Mouse (Mus musculus) Patski (cell line): ENCODE data around the gene Rad23a. TPM values are rescaled to one million over a fixed set of nuclear protein-coding genes. Genes with fewer than 3 reads are reported as not detected.

ENCODE experiments used
- ATAC-seq: fragments of 100-300 bp; one replicate; pipeline ENCODE4 v1.8.0; 2021
- CTCF ChIA-PET: fragments of 350-600 bp; sonication (Branson Sonifier 250); formaldehyde crosslinking; loops from one replicate; lab custom pipeline; 2022; ENCODE audit warnings: inconsistent platforms; lab: Charles Lee
- POLR2A ChIA-PET: fragments of 350-600 bp; sonication (Branson Sonifier 250); formaldehyde crosslinking; loops from one replicate; lab custom pipeline; 2022; ENCODE audit warnings: antibody characterized with exemption, inconsistent platforms; lab: Charles Lee
- DNase-seq: peaks from one replicate; pipeline ENCODE4 v3.0.0-alpha.2; 2011; ENCODE audit warnings: low read depth, low spot score
- H3K27me3 ChIP-seq: fragments of 371-371 bp; one replicate; pipeline ENCODE4 v1.5.1; 2021
- CTCF ChIP-seq: fragments of 100-300 bp; IDR thresholded peaks from one replicate; pipeline ENCODE4 v1.5.1; 2021
- in situ Hi-C: fragments of 300-500 bp; cut with MboI; formaldehyde crosslinking; loops from 3 replicates; pipeline ENCODE4 v1.11.1; 2018; ENCODE audit warnings: low pct_unique_long_range_greater_than_20kb, mixed read lengths
- polyA plus RNA-seq: library from polyadenylated mRNA; unstranded; gene quantifications from one replicate; pipeline ENCODE4 v1.2.3, GENCODE M21; 2021

Rad23a gene
- 126 TPM for polyA plus RNA-seq

GRCm38 (mm10) chr8:84840248-84840999 is at the start of gene Rad23a:
Gene Rad23a (minus strand): TSS chr8:84840665.
- TF ChIP-seq CTCF = no peak
- no peaks in the 10 kb centered on the region for H3K27me3 ChIP-seq
- DNase-seq = peak; percentile 71
- ATAC-seq = peak; percentile 70
- POLR2A ChIA-PET = interaction anchor here (1.2 kb wide), 1 partner anchor 13 kb away, joined by 3 read pairs; no protein-coding TSS in a partner anchor
- CTCF ChIA-PET = interaction anchor here (1.5 to 2.3 kb wide), 3 partner anchors 14 to 25 kb away, joined by 3 to 6 read pairs (median 3); partner anchors contain the start of gene Farsa
- in situ Hi-C loops = no loop called here

GRCm38 (mm10) chr8:84889141-84889540 is 48.7 kb upstream of the Rad23a start:
- TF ChIP-seq CTCF = no peak
- ChIA-PET POLR2A (no interaction called here), CTCF (interaction anchor here (1.2 to 2.0 kb wide), 2 partner anchors 14 to 109 kb away, joined by 3 to 6 read pairs; no protein-coding TSS in a partner anchor)
- no peaks in the 10 kb centered on the region for H3K27me3 ChIP-seq
- in situ Hi-C loops = no loop called here
- DNase-seq (no peak), ATAC-seq (no peak)

GRCm38 (mm10) chr8:84888280-84888679 is 47.8 kb upstream of the Rad23a start:
- in situ Hi-C loops = no loop called here
- no peaks in the 10 kb centered on the region for H3K27me3 ChIP-seq
- DNase-seq = no peak
- ChIA-PET POLR2A (no interaction called here), CTCF (interaction anchor here (2.0 kb wide), 1 partner anchor 15 kb away, joined by 6 read pairs; no protein-coding TSS in a partner anchor)
- no peak for TF ChIP-seq CTCF
- ATAC-seq = no peak

GRCm38 (mm10) chr8:84884728-84885127 is 44.3 kb upstream of the Rad23a start:
- CTCF ChIA-PET = no interaction called here
- in situ Hi-C loops = no loop called here
- ATAC-seq = no peak

GRCm38 (mm10) chr8:84878915-84879314 is 38.5 kb upstream of the Rad23a start:
- ChIA-PET POLR2A (no interaction called here), CTCF (interaction anchor here (4.1 kb wide), 1 partner anchor 23 kb away, joined by 19 read pairs; the partner anchor contains the start of gene Klf1)
- TF ChIP-seq CTCF = no peak
- H3K27me3 ChIP-seq = no peaks in the 10 kb centered on the region
- ATAC-seq = no peak
- no peak for DNase-seq
- in situ Hi-C loops = no loop called here

More at GRCm38 (mm10) chr8:84884728-84885127, 44.3 kb upstream of the Rad23a start:
- no peaks in the 10 kb centered on the region for H3K27me3 ChIP-seq
- POLR2A ChIA-PET = no interaction called here
- no peak for TF ChIP-seq CTCF
- no peak for DNase-seq

GRCm38 (mm10) chr8:84877297-84878035 is 37.0 kb upstream of the Rad23a start:
- no peak for DNase-seq
- TF ChIP-seq CTCF = no peak
- no peak for ATAC-seq
- ChIA-PET POLR2A (no interaction called here), CTCF (interaction anchor here (1.9 to 4.1 kb wide), 2 partner anchors 9 to 25 kb away, joined by 4 to 19 read pairs; partner anchors contain the start of gene Klf1)
- in situ Hi-C loops = no loop called here
- H3K27me3 ChIP-seq = no peaks in the 10 kb centered on the region

- ChIA-PET POLR2A (interaction anchor here (1.3 kb wide), 1 partner anchor 28 kb away, joined by 4 read pairs; no protein-coding TSS in a partner anchor), CTCF (interaction anchor here (1.3 to 1.4 kb wide), 4 partner anchors 9 to 18 kb away, joined by 3 to 4 read pairs (median 4); no protein-coding TSS in a partner anchor)
- H3K27me3 ChIP-seq = no peaks in the 10 kb centered on the region
- in situ Hi-C loops = no loop called here
- DNase-seq (no peak), ATAC-seq (no peak)
- TF ChIP-seq CTCF = no peak
These were observed 33.9 kb upstream of the Rad23a start for GRCm38 (mm10) chr8:84874339-84874738.

- ChIA-PET POLR2A (no interaction called here), CTCF (no interaction called here)
- in situ Hi-C loops = no loop called here
- H3K27me3 ChIP-seq = no peaks in the 10 kb centered on the region
- DNase-seq = no peak
- ATAC-seq = no peak
- no peak for TF ChIP-seq CTCF
These were observed 32.6 kb upstream of the Rad23a start for GRCm38 (mm10) chr8:84873016-84873415.

- CTCF ChIA-PET = interaction anchor here (0.8 to 1.7 kb wide), 2 partner anchors 10 to 31 kb away, joined by 3 to 7 read pairs; no protein-coding TSS in a partner anchor
- POLR2A ChIA-PET = no interaction called here
- in situ Hi-C loops = no loop called here
- ATAC-seq (peak; percentile 24), DNase-seq (no peak)
- H3K27me3 ChIP-seq = no peaks in the 10 kb centered on the region
- TF ChIP-seq CTCF = no peak
These were observed 32.0 kb upstream of the Rad23a start for GRCm38 (mm10) chr8:84872309-84872965.
